Mouse (Mus musculus): ENCODE measurements at regions not wholly inside any gene's neighbourhood (a gene's known extent, or its start where the extent isn't known, plus 50 kb on each side); places are given as distances from the start of the nearest gene placed in this dataset.

DNA sequence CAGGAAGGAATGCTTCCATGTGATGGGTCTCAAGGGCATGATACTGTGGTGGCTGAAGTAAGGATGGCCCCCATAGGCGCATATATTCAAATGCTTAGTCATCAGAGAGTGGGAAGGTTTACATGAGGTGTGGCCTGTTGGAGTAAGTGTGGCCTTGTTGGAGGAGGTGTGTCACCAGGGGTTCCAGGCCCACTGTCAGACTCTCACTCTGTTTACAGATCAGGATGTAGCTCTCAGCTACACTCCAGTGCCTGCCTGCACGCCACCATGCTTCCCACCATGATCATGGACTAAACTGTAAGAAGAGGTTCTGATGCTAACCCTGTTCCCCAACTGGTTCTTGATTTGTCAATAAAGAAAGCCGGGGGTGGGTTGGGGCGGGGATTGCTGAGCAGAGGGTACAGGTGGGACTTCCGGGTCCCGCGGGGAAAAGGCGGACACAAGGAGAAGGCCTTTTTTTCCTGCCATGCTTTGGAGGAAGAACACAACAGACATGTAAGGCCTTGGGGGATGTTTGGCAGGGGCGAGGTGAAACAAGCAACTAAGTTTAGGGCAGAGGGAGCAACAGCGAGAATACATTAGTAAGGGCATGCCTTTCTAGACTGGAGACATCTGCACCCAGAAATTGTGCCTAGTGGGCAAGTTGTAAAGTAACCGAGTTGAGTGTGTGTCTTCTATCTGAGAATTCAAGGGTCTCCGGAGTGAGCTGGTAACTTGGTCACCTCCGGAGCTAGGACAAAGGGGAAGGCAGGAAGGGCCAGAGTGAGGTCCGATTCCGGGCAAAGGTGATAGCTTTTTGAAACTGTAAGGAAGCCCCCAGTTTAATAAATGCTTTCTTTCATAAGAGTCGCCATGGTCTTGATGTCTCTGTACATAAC, 127.1 kb upstream of the Fbxo11 start:
- no peaks in the 10 kb centered on the region for H3K27me3 ChIP-seq (ENCODE audit: control insufficient read depth, insufficient read depth, low read length)
- no peaks in the 10 kb centered on the region for H3K9me3 ChIP-seq (ENCODE audit: control insufficient read depth, low read length)
- H3K4me3 ChIP-seq (ENCODE audit: low read depth, low read length): no peak overlapping the region
- no peaks in the 10 kb centered on the region for H3K36me3 ChIP-seq (ENCODE audit: control insufficient read depth, insufficient read depth, low read length)
- H3K27ac ChIP-seq (ENCODE audit: low read depth, low read length): no peak overlapping the region
- 93% methylated on average over 16 of the region's 16 CpGs for WGBS
- H3K9ac ChIP-seq (ENCODE audit: low read length): no peak overlapping the region
- H3K4me2 ChIP-seq (ENCODE audit: low read depth): no peak overlapping the region
- DNase-seq (ENCODE audit: low spot score): no peak
- H3K4me1 ChIP-seq (ENCODE audit: control insufficient read depth, insufficient read depth, low read length): no peaks in the 10 kb centered on the region
- no peak for ATAC-seq (ENCODE audit: insufficient read depth, low FRiP score, low TSS enrichment)

DNA sequence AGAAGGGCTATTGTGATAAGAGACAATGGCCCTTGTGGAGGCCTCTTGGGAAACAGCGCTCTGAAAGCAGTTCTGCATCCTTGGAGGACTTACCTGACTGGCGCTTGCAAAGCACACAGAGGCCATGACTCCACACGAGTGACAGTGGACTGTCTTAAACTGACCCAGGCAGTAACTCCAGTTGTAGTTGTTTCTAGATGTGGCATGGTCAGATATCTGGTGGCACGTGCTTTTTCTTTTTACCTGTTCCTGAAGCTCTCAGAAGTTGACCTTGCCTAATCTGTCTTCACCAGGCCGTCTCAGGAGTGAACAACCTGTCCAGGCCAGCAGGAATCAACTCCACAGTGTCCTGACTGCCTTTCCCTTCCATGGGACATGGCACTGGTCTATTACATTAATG, 129.6 kb upstream of the Fbxo11 start:
- Histone ChIP-seq H3K4me1 (ENCODE audit: control insufficient read depth, insufficient read depth, low read length) (no peaks in the 10 kb centered on the region), H3K4me3 (ENCODE audit: low read depth, low read length) (no peak overlapping the region), H3K27ac (ENCODE audit: low read depth, low read length) (no peak overlapping the region), H3K36me3 (ENCODE audit: control insufficient read depth, insufficient read depth, low read length) (no peaks in the 10 kb centered on the region), H3K27me3 (ENCODE audit: control insufficient read depth, insufficient read depth, low read length) (no peaks in the 10 kb centered on the region), H3K9ac (ENCODE audit: low read length) (no peak overlapping the region), H3K4me2 (ENCODE audit: low read depth) (no peak overlapping the region), H3K9me3 (ENCODE audit: control insufficient read depth, low read length) (no peaks in the 10 kb centered on the region)
- no peak for DNase-seq (ENCODE audit: low spot score)
- WGBS: 91% methylated on average over 5 of the region's 5 CpGs
- no peak for ATAC-seq (ENCODE audit: insufficient read depth, low FRiP score, low TSS enrichment)

- Histone ChIP-seq H3K4me1 (ENCODE audit: control insufficient read depth, insufficient read depth, low read length) (no peaks in the 10 kb centered on the region), H3K4me3 (ENCODE audit: low read depth, low read length) (no peak overlapping the region), H3K36me3 (ENCODE audit: control insufficient read depth, insufficient read depth, low read length) (no peaks in the 10 kb centered on the region), H3K4me2 (ENCODE audit: low read depth) (no peak overlapping the region), H3K9me3 (ENCODE audit: control insufficient read depth, low read length) (no peaks in the 10 kb centered on the region), H3K27me3 (ENCODE audit: control insufficient read depth, insufficient read depth, low read length) (no peaks in the 10 kb centered on the region), H3K27ac (ENCODE audit: low read depth, low read length) (no peak overlapping the region), H3K9ac (ENCODE audit: low read length) (no peak overlapping the region)
- no peak for ATAC-seq (ENCODE audit: insufficient read depth, low FRiP score, low TSS enrichment)
- 83% methylated on average over 2 of the region's 2 CpGs for WGBS
- DNase-seq (ENCODE audit: low spot score): no peak
Measured at GRCm38 (mm10) chr17:88195303-88195702, 130.2 kb upstream of the Fbxo11 start.

GRCm38 (mm10) chr17:88195893-88196292, 130.8 kb upstream of the Fbxo11 start:
- H3K4me3 ChIP-seq (ENCODE audit: low read depth, low read length): no peak overlapping the region
- 75% methylated on average over 6 of the region's 6 CpGs for WGBS
- no peaks in the 10 kb centered on the region for H3K9me3 ChIP-seq (ENCODE audit: control insufficient read depth, low read length)
- no peaks in the 10 kb centered on the region for H3K36me3 ChIP-seq (ENCODE audit: control insufficient read depth, insufficient read depth, low read length)
- DNase-seq (ENCODE audit: low spot score) (no peak), ATAC-seq (ENCODE audit: insufficient read depth, low FRiP score, low TSS enrichment) (no peak)
- H3K27ac ChIP-seq (ENCODE audit: low read depth, low read length): no peak overlapping the region
- H3K27me3 ChIP-seq (ENCODE audit: control insufficient read depth, insufficient read depth, low read length): no peaks in the 10 kb centered on the region
- H3K4me2 ChIP-seq (ENCODE audit: low read depth): no peak overlapping the region
- H3K9ac ChIP-seq (ENCODE audit: low read length): no peak overlapping the region
- H3K4me1 ChIP-seq (ENCODE audit: control insufficient read depth, insufficient read depth, low read length): no peaks in the 10 kb centered on the region

DNA sequence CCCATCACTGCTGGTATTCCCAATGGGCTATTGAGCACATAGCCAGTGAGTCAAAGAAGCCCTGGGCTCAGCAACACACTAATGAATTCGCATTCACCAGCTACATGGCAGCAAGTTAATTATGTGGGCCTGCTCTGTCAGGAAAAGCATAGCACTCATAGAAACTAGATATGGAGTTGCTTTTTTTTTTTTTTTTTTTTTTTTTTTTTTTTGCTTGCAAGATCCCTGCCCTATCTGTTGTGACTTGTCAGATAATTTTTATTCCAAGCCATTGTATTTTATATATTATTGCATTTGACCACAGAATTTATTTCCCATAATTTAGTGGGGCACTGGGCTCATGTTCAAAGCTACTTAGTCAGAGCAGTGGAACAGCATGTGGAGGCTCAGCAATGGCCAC, 131.2 kb upstream of the Fbxo11 start:
- ATAC-seq (ENCODE audit: insufficient read depth, low FRiP score, low TSS enrichment) (no peak), DNase-seq (ENCODE audit: low spot score) (no peak)
- 68% methylated on average over 1 of the region's 1 CpGs for WGBS
- H3K36me3 ChIP-seq (ENCODE audit: control insufficient read depth, insufficient read depth, low read length): no peaks in the 10 kb centered on the region
- H3K4me3 ChIP-seq (ENCODE audit: low read depth, low read length): no peak overlapping the region
- H3K9me3 ChIP-seq (ENCODE audit: control insufficient read depth, low read length): no peaks in the 10 kb centered on the region
- H3K4me1 ChIP-seq (ENCODE audit: control insufficient read depth, insufficient read depth, low read length): no peaks in the 10 kb centered on the region
- H3K9ac ChIP-seq (ENCODE audit: low read length): no peak overlapping the region
- H3K27me3 ChIP-seq (ENCODE audit: control insufficient read depth, insufficient read depth, low read length): no peaks in the 10 kb centered on the region
- no peak overlapping the region for H3K27ac ChIP-seq (ENCODE audit: low read depth, low read length)
- H3K4me2 ChIP-seq (ENCODE audit: low read depth): no peak overlapping the region

- 70% methylated on average over 3 of the region's 3 CpGs for WGBS
- H3K9ac ChIP-seq (ENCODE audit: low read length): no peak overlapping the region
- DNase-seq (ENCODE audit: low spot score) (no peak), ATAC-seq (ENCODE audit: insufficient read depth, low FRiP score, low TSS enrichment) (no peak)
- no peaks in the 10 kb centered on the region for H3K27me3 ChIP-seq (ENCODE audit: control insufficient read depth, insufficient read depth, low read length)
- no peak overlapping the region for H3K4me3 ChIP-seq (ENCODE audit: low read depth, low read length)
- H3K4me2 ChIP-seq (ENCODE audit: low read depth): no peak overlapping the region
- no peak overlapping the region for H3K27ac ChIP-seq (ENCODE audit: low read depth, low read length)
- no peaks in the 10 kb centered on the region for H3K4me1 ChIP-seq (ENCODE audit: control insufficient read depth, insufficient read depth, low read length)
- H3K36me3 ChIP-seq (ENCODE audit: control insufficient read depth, insufficient read depth, low read length): no peaks in the 10 kb centered on the region
- no peaks in the 10 kb centered on the region for H3K9me3 ChIP-seq (ENCODE audit: control insufficient read depth, low read length)
Measured at GRCm38 (mm10) chr17:88197381-88197780, 132.3 kb upstream of the Fbxo11 start.

GRCm38 (mm10) chr17:88201249-88201970, 136.3 kb upstream of the Fbxo11 start:
- Histone ChIP-seq H3K36me3 (ENCODE audit: control insufficient read depth, insufficient read depth, low read length) (no peaks in the 10 kb centered on the region), H3K9me3 (ENCODE audit: control insufficient read depth, low read length) (no peaks in the 10 kb centered on the region), H3K4me3 (ENCODE audit: low read depth, low read length) (no peak overlapping the region), H3K4me2 (ENCODE audit: low read depth) (no peak overlapping the region), H3K27ac (ENCODE audit: low read depth, low read length) (no peak overlapping the region), H3K27me3 (ENCODE audit: control insufficient read depth, insufficient read depth, low read length) (no peaks in the 10 kb centered on the region), H3K9ac (ENCODE audit: low read length) (no peak overlapping the region), H3K4me1 (ENCODE audit: control insufficient read depth, insufficient read depth, low read length) (no peaks in the 10 kb centered on the region)
- WGBS: 82% methylated on average over 12 of the region's 12 CpGs
- DNase-seq (ENCODE audit: low spot score) (no peak), ATAC-seq (ENCODE audit: insufficient read depth, low FRiP score, low TSS enrichment) (no peak)

DNA sequence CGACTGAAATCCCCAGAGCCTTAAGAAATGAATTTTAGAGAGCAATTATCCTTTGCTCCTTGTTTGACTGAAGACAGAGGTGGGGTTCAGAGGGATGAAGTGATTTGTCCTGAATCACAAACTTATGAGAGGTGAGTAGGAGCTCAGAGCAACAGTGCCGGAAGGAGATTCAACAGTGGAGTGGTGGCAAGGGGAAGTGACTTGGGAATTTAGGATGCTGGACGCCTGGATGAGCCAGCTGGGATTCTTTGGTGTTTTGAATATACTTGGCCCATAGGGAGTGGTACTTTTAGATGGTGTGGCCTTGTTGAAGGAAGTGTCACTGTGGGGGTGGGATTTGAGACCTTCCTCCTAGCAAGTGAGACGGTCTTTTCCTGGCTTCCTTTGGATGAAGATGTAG, 137.1 kb upstream of the Fbxo11 start:
- Histone ChIP-seq H3K9me3 (ENCODE audit: control insufficient read depth, low read length) (no peaks in the 10 kb centered on the region), H3K4me3 (ENCODE audit: low read depth, low read length) (no peak overlapping the region), H3K4me1 (ENCODE audit: control insufficient read depth, insufficient read depth, low read length) (no peaks in the 10 kb centered on the region), H3K36me3 (ENCODE audit: control insufficient read depth, insufficient read depth, low read length) (no peaks in the 10 kb centered on the region), H3K27ac (ENCODE audit: low read depth, low read length) (no peak overlapping the region), H3K27me3 (ENCODE audit: control insufficient read depth, insufficient read depth, low read length) (no peaks in the 10 kb centered on the region), H3K9ac (ENCODE audit: low read length) (no peak overlapping the region), H3K4me2 (ENCODE audit: low read depth) (no peak overlapping the region)
- no peak for ATAC-seq (ENCODE audit: insufficient read depth, low FRiP score, low TSS enrichment)
- DNase-seq (ENCODE audit: low spot score): no peak
- 89% methylated on average over 4 of the region's 4 CpGs for WGBS

DNA sequence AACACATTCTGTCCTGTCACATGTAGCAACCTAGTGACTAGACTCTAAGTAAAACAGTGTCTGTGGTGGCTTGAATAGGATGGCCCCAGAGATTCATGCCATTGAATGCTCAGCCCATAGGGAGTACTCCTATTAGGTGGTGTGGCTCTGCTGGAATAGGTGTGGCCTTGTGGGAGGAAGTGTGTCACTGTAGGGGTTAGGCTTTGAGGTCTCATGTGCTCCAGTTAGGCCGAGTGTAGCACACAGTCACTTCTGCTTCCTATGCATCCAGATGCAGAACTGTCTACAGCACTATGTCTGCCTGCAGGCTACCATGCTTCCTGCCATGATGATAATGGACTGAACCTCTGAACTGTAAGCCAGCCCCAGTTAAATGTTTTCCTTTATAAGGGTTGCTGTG, 144.5 kb upstream of the Fbxo11 start:
- Histone ChIP-seq H3K27ac (ENCODE audit: low read depth, low read length) (no peak overlapping the region), H3K4me1 (ENCODE audit: control insufficient read depth, insufficient read depth, low read length) (no peaks in the 10 kb centered on the region), H3K36me3 (ENCODE audit: control insufficient read depth, insufficient read depth, low read length) (no peaks in the 10 kb centered on the region), H3K4me3 (ENCODE audit: low read depth, low read length) (no peak overlapping the region), H3K9ac (ENCODE audit: low read length) (no peak overlapping the region), H3K9me3 (ENCODE audit: control insufficient read depth, low read length) (no peaks in the 10 kb centered on the region), H3K27me3 (ENCODE audit: control insufficient read depth, insufficient read depth, low read length) (no peaks in the 10 kb centered on the region), H3K4me2 (ENCODE audit: low read depth) (no peak overlapping the region)
- no peak for ATAC-seq (ENCODE audit: insufficient read depth, low FRiP score, low TSS enrichment)
- no peak for DNase-seq (ENCODE audit: low spot score)
- WGBS: 64% methylated on average over 1 of the region's 1 CpGs
